Mouse (Mus musculus): ENCODE measurements at regions not wholly inside any gene's neighbourhood (a gene's known extent, or its start where the extent isn't known, plus 50 kb on each side); places are given as distances from the start of the nearest gene placed in this dataset.

DNA sequence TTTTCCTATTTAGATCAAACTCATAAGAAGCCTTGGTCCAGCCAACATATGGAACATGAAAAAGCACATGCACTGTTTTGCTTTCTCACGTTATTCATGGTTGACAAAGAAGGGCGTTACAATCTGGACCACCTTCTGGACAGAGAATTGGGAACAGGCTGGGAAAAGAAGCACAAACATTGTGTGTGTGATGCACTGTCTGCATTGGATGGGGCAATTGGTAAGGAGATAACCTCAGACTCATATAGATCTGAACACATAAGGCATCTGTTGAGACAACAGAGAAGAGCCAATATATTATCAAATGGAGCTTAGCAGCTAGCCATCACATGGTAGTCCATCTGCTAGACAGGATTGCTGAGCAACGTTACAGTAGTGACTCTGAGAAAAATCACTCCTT is 317.1 kb downstream of the Fam84a start:
- TF ChIP-seq POLR2A (IDR thresholded peaks at IDR 0.05; ENCODE audit: insufficient read length, low read depth): no peak
- TF ChIP-seq TCF12 (IDR thresholded peaks at IDR 0.05; ENCODE audit: insufficient read depth, poor library complexity, severe bottlenecking): no peak
- no peak for TF ChIP-seq USF1 (IDR thresholded peaks at IDR 0.05; ENCODE audit: low read depth)
- no peak for TF ChIP-seq E2F4 (IDR thresholded peaks at IDR 0.05; ENCODE audit: insufficient read depth)
- no peak for TF ChIP-seq TCF3 (IDR thresholded peaks at IDR 0.05; ENCODE audit: insufficient read length, low read depth)
- TF ChIP-seq CEBPB (IDR thresholded peaks at IDR 0.05; ENCODE audit: insufficient read depth, poor library complexity, severe bottlenecking): no peak
- TF ChIP-seq SRF (IDR thresholded peaks at IDR 0.05; ENCODE audit: control insufficient read depth, insufficient read length, low read depth): no peak
